Mouse (Mus musculus): ENCODE data around the gene Gm7694.

Gm7694 gene

DNA sequence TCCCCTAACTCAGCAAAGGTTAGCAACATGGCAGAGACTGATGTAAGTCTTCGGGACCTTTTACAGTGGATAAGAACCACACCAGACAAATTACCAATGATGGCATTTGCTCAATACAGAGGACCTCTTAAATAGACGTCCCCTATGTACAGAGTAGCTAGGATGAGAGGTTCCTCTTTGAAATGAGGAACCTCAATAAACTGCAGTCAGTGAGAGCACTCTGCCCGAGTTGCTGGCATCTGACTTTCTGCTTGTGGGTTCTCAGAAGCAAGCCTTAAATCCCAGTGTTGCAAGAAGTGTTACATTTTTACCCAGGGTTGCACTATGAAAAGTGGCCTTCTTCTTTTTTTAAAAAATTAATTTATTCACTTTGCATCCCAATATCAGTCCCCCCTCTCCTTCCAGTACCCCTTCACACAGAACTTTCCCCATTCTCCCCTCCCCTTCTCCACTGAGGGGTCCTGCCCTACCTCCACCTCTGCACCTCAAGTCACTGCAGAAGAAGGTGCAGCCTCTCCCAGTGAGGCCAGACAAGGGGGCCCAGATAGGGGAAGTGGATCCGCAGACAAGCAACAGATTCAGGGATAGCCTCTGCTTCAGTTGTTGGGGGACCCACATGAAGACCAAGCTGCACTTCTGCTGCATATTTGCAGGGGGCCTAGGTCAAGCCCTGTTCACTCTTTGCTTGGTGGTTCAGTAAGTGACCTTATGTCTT lies 23.6 kb downstream of the Gm7694 start:
- DNase-seq (ENCODE audit: low spot score): no peak

DNA sequence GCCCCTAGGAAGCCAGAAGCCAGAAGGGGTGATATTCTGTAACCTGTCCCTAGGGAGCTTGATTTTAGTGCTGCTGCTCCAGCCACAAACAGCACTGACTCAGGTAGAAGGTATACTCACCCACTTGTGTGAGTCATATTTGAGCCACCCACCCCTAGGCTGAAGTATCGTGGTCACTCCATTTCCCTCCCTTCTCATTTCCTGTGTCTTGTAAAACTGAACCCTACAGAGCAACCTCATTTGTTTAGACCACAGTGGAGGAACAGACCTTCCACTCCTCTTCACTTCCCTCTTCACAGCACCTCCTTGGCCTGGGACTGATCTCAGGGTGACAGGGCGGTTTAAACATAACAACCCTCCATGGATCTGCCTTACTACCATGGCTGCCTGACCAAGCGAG lies 29.1 kb downstream of the Gm7694 start, which contains the start of gene Sh2d1b1:
TSS of gene Sh2d1b1 (plus strand) at position 305 of the 400 bp plus-strand sequence.
- no peak for DNase-seq (ENCODE audit: low spot score)

DNA sequence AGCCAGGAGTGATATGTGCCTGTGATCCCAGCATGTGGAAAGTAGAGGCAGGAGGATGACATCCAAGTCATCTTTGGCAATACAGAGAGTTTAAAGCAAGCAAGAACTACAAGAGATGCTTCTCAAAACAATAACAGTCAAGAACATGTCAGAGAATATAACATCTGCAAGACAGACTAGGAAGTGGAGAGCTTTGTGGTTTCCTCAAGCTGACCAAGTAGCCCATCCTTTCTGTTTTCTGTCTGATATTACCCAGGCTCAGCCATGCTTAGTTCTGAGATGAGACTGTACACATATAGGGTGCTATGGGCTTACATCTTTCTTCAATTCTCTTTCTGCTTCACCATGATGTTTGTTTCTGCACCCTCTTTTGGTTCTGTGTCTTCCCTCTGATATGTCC lies 32.9 kb downstream of the Gm7694 start:
- DNase-seq (ENCODE audit: low spot score): no peak

DNA sequence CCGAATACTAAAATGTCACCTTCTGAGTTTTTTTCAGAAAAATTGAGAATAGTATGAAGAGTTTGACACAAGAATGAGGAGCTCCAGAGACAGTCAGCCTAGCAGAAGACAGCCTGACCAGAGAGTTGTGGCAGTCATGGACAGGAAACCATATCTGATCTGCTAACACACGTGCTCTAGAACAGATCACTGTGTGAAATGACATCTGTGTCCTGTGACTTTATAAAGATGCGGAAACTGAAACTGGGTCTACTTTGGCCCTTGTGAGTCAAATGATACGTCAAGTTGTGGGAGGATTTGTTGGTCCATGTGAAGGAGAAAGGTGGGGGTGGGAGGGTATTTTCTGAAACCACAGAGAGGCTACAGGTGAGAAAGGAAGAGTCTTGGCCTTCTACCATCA lies 35.4 kb downstream of the Gm7694 start:
- DNase-seq (ENCODE audit: low spot score): no peak

DNA sequence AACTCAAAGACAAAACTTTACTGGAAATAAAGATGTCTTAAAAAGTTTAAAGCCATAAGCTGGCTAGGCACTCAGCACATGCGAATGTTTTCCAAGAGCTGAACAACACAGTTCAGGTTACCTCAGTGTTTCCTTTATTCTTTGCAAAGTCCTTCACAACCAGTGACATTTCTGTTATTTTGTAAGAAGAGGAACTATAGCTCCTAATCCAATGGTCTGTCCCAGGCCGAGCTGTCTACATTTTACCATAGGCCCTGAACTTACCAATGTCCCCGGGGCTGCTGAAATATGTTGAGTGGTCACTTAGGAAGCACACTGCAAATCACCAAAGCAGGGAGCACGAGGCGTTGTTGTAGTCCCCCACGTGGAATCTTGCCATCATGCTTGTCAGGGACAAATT lies 35.9 kb downstream of the Gm7694 start:
- no peak for DNase-seq (ENCODE audit: low spot score)

DNA sequence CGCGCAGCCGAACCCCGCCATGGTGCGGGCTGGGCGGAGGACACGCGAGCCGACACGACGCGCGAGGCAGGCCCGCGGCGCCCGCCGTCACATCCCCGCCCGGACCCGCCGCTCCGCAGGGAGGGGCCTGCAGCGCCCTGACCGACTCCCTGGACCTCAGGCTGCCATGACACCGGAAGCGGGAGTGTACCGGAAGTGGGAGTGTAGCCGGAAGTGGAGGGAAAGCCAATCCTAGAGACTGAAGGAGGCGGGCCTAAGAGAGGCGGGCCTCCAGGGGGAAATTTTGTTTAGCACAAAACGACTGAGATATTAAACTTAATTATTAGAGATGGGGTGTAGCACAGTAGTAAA lies 50.6 kb downstream of the Gm7694 start:
- peak; percentile 83 for DNase-seq (ENCODE audit: low spot score)

DNA sequence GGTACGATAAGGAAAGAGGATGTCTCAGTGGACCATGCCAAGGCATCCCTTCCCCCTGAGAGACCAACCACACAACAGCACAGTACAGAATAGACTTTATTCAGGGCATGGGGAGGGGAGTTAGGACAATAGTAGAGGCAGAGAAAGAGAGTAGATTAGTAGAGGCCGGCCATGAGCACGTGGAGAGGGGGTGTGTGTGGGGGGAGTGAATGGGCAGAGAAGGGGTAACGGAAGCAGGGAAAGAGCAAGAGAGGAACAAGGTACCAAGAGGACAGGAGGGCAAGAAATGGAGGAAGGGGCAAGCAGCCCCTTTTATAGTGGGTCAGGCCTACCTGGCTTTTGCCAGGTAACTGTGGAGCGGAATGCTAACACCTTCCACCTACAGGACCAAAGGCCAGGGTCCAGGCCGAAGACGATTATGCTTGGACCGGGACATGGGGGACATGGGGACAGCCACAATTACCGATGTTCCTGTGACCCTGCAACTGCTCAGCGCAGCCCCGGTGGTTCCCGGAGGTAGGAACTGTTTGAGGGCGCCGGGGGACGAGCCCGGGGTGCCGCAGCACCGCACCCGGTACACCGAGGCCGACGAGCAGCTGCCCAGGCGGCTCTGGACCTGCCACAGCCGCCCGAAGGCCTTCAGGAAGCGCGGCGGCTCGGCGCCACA lies 51.1 kb downstream of the Gm7694 start:
- no peak for DNase-seq (ENCODE audit: low spot score)
